Mouse (Mus musculus): ENCODE results near the gene Lgalsl. TPM values are rescaled to one million over a fixed set of nuclear protein-coding genes. Genes with fewer than 3 reads are reported as not detected.

The Lgalsl gene
- polyA plus RNA-seq, 1 experiment from 2014 or later = 31.3 TPM

DNA sequence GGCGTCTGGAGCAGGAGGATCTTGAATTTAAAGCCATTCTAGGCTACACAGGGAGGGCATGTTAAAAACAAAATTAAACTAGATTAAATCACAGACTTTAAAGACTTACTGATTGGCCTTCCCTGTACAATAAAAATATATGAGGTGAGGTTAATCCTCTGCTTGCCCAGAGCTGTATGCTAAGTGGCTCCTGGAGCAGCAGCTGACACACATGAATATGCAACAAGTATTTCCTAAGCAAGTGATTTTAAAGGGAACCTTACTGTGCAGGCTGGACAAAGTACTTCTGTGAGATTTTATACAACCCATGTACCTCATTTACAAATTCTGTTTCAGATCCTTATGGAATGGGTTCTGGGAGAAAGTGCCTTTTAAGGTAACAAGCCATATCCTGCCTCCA lies 41.8 kb downstream of the Lgalsl start:
- no peaks in the 10 kb centered on the region for H3K27me3 ChIP-seq (ENCODE audit: insufficient read depth, low read length)

DNA sequence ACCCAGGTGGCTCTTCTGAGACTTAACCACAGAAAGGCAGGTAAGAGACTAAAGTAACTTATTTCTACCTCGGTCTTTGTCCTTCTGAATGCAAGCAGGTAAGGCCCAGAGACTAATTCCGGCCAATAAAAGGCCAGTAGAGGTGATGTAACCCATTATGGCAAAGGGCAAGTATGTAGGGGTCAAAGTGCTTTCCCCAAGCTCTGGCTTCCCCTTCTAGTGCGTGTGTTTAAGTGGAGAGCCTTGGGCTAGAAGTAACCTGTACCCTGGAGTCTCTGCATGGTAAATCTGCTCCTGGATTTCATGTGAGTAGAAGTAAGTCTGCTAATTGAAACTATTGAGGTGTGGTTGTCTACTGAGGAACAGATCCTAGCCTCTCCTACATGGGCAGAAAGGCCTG lies 42.8 kb downstream of the Lgalsl start:
- no peak overlapping the region for H3K27ac ChIP-seq
- H3K27me3 ChIP-seq (ENCODE audit: insufficient read depth, low read length) = no peaks in the 10 kb centered on the region
- no peak for TF ChIP-seq CTCF (IDR thresholded peaks at IDR 0.05; ENCODE audit: low read depth)
- H3K4me3 ChIP-seq (replicated peaks; ENCODE audit: low read depth, low read length) = no peak overlapping the region
- no peak for DNase-seq (ENCODE audit: low spot score)
- H3K4me1 ChIP-seq (replicated peaks; ENCODE audit: insufficient read depth, low read length) = no peaks in the 10 kb centered on the region
- no peak for ATAC-seq (replicated peaks; ENCODE audit: low FRiP score, low read depth)
- no peaks in the 10 kb centered on the region; the same call in 1 of the 2 replicates for H3K9me3 ChIP-seq (replicated peaks; ENCODE audit: low read length)
- H3K4me2 ChIP-seq (ENCODE audit: low read length) = no peak overlapping the region
- H3K36me3 ChIP-seq (ENCODE audit: insufficient read depth, low read length) = no peaks in the 10 kb centered on the region
- 72% methylated on average over 3 of the region's 3 CpGs for WGBS
- H3K9ac ChIP-seq (ENCODE audit: low read depth, low read length) = no peak overlapping the region

More for the DNA sequence above, 41.8 kb downstream of the Lgalsl start:
- 23% methylated on average over 1 of the region's 1 CpGs for WGBS
- no peak overlapping the region for H3K4me2 ChIP-seq (ENCODE audit: low read length)
- no peaks in the 10 kb centered on the region for H3K36me3 ChIP-seq (ENCODE audit: insufficient read depth, low read length)
- no peaks in the 10 kb centered on the region; the same call in 1 of the 2 replicates for H3K9me3 ChIP-seq (replicated peaks; ENCODE audit: low read length)
- no peak for TF ChIP-seq CTCF (IDR thresholded peaks at IDR 0.05; ENCODE audit: low read depth)
- DNase-seq (ENCODE audit: low spot score) = no peak
- H3K27ac ChIP-seq = no peak overlapping the region
- ATAC-seq (replicated peaks; ENCODE audit: low FRiP score, low read depth) = no peak
- no peaks in the 10 kb centered on the region for H3K4me1 ChIP-seq (replicated peaks; ENCODE audit: insufficient read depth, low read length)
- no peak overlapping the region for H3K4me3 ChIP-seq (replicated peaks; ENCODE audit: low read depth, low read length)
- no peak overlapping the region for H3K9ac ChIP-seq (ENCODE audit: low read depth, low read length)

DNA sequence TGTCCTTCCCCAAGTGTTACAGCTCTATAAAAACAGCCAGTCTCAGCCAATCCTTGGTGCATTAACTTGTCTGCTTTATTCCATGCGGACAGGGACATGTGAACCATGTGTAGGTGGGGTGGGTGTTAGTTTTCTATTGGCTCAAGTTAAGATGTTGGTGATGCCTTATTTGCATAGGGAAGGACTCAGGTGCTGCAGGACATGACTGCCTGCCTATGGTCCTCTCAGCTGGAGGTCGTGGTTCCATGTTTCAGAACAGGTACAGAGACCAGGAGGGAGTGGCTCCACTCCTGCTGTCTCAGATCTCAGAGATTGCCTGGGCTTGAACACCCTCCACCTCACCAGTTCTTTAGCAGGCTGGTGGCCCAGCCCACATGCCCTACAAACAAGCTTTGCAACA lies 44.7 kb downstream of the Lgalsl start:
- Histone ChIP-seq H3K9me3 (replicated peaks; ENCODE audit: low read length) (no peaks in the 10 kb centered on the region; the same call in 1 of the 2 replicates), H3K4me2 (ENCODE audit: low read length) (no peak overlapping the region), H3K27me3 (ENCODE audit: insufficient read depth, low read length) (no peaks in the 10 kb centered on the region), H3K36me3 (ENCODE audit: insufficient read depth, low read length) (no peaks in the 10 kb centered on the region), H3K4me1 (replicated peaks; ENCODE audit: insufficient read depth, low read length) (no peaks in the 10 kb centered on the region), H3K27ac (no peak overlapping the region), H3K9ac (ENCODE audit: low read depth, low read length) (no peak overlapping the region), H3K4me3 (replicated peaks; ENCODE audit: low read depth, low read length) (no peak overlapping the region)
- DNase-seq (ENCODE audit: low spot score) (no peak), ATAC-seq (replicated peaks; ENCODE audit: low FRiP score, low read depth) (no peak)
- TF ChIP-seq CTCF (IDR thresholded peaks at IDR 0.05; ENCODE audit: low read depth) = no peak
- WGBS = 62% methylated on average over 2 of the region's 2 CpGs

DNA sequence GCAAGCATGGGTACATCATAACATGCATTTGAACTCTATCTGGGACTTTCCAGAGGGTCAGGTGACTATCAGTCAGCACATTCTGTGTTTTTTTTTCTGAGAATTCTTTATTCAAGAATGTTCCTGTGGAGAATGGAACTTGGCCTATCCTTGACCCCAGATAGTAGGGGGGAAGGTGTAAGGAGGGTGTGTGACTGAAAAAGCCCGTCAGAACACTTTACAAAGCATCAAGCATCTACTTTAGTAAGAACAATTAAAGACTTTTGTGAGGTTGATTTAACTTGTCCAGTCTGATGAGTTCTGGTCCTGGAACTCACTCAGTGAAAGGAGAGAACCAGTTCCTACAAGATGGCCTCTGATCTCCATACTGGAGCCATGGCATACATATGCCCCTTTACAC lies 45.7 kb downstream of the Lgalsl start:
- TF ChIP-seq CTCF (IDR thresholded peaks at IDR 0.05; ENCODE audit: low read depth) = no peak
- H3K4me3 ChIP-seq (replicated peaks; ENCODE audit: low read depth, low read length) = no peak overlapping the region
- H3K9me3 ChIP-seq (replicated peaks; ENCODE audit: low read length) = no peaks in the 10 kb centered on the region; the same call in 1 of the 2 replicates
- no peaks in the 10 kb centered on the region for H3K27me3 ChIP-seq (ENCODE audit: insufficient read depth, low read length)
- H3K4me2 ChIP-seq (ENCODE audit: low read length) = no peak overlapping the region
- DNase-seq (ENCODE audit: low spot score) (no peak), ATAC-seq (replicated peaks; ENCODE audit: low FRiP score, low read depth) (no peak)
- H3K4me1 ChIP-seq (replicated peaks; ENCODE audit: insufficient read depth, low read length) = no peaks in the 10 kb centered on the region
- no peak overlapping the region for H3K27ac ChIP-seq
- H3K9ac ChIP-seq (ENCODE audit: low read depth, low read length) = no peak overlapping the region
- H3K36me3 ChIP-seq (ENCODE audit: insufficient read depth, low read length) = no peaks in the 10 kb centered on the region
- 75% methylated on average over 1 of the region's 1 CpGs for WGBS

DNA sequence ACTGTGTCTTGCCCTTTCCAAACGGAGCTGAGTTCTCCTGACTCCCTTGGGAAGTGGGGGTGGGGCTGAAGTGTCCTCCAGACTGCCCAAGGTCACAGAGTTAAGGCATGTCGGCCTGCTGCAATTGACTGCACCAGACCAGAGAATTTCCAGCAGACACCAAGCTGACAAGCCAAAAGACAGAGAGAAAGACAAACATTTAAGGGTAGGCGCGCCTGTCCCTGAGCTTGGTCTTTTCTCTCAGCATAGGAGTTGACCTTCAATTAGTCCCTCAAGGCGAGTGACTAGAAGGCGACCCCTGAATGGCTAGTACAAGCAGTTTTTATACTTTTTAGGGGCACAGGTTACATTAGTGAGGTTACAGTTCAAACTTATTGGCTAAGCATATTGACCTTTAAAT lies 46.1 kb downstream of the Lgalsl start:
- no peak for TF ChIP-seq CTCF (IDR thresholded peaks at IDR 0.05; ENCODE audit: low read depth)
- no peaks in the 10 kb centered on the region for H3K27me3 ChIP-seq (ENCODE audit: insufficient read depth, low read length)

DNA sequence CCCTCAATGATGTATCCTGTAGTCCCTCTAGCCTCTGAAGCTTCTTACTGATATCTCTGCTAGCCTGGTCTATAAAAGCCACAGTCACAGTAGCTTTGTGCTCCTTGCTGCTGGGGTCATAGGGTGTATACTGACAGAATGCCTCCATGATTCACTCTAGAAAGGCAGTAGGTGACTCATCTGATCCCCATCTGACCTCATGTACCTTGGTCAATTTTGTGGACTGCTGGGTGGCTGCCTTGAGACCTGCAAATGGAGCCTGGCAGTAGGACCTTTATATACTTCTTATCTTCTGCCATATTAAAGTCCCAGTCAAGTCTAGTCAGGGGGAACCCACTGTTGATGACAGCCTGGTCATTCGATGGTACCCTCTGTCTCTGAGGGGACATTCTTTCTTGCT lies 47.4 kb downstream of the Lgalsl start:
- DNase-seq (ENCODE audit: low spot score) (no peak), ATAC-seq (replicated peaks; ENCODE audit: low FRiP score, low read depth) (no peak)
- 90% methylated on average over 1 of the region's 1 CpGs for WGBS
- H3K9ac ChIP-seq (ENCODE audit: low read depth, low read length) = no peak overlapping the region
- H3K27ac ChIP-seq = no peak overlapping the region
- no peaks in the 10 kb centered on the region; the same call in 1 of the 2 replicates for H3K9me3 ChIP-seq (replicated peaks; ENCODE audit: low read length)
- no peaks in the 10 kb centered on the region for H3K36me3 ChIP-seq (ENCODE audit: insufficient read depth, low read length)
- H3K4me1 ChIP-seq (replicated peaks; ENCODE audit: insufficient read depth, low read length) = no peaks in the 10 kb centered on the region
- no peaks in the 10 kb centered on the region for H3K27me3 ChIP-seq (ENCODE audit: insufficient read depth, low read length)
- H3K4me3 ChIP-seq (replicated peaks; ENCODE audit: low read depth, low read length) = no peak overlapping the region
- TF ChIP-seq CTCF (IDR thresholded peaks at IDR 0.05; ENCODE audit: low read depth) = no peak
- no peak overlapping the region for H3K4me2 ChIP-seq (ENCODE audit: low read length)

More for the DNA sequence above, 46.1 kb downstream of the Lgalsl start:
- 87% methylated on average over 6 of the region's 6 CpGs for WGBS
- no peak overlapping the region for H3K4me2 ChIP-seq (ENCODE audit: low read length)
- no peaks in the 10 kb centered on the region for H3K36me3 ChIP-seq (ENCODE audit: insufficient read depth, low read length)
- no peaks in the 10 kb centered on the region for H3K4me1 ChIP-seq (replicated peaks; ENCODE audit: insufficient read depth, low read length)
- no peak overlapping the region for H3K9ac ChIP-seq (ENCODE audit: low read depth, low read length)
- DNase-seq (ENCODE audit: low spot score) (no peak), ATAC-seq (replicated peaks; ENCODE audit: low FRiP score, low read depth) (no peak)
- no peak overlapping the region for H3K27ac ChIP-seq
- no peak overlapping the region for H3K4me3 ChIP-seq (replicated peaks; ENCODE audit: low read depth, low read length)
- no peaks in the 10 kb centered on the region; the same call in 1 of the 2 replicates for H3K9me3 ChIP-seq (replicated peaks; ENCODE audit: low read length)

DNA sequence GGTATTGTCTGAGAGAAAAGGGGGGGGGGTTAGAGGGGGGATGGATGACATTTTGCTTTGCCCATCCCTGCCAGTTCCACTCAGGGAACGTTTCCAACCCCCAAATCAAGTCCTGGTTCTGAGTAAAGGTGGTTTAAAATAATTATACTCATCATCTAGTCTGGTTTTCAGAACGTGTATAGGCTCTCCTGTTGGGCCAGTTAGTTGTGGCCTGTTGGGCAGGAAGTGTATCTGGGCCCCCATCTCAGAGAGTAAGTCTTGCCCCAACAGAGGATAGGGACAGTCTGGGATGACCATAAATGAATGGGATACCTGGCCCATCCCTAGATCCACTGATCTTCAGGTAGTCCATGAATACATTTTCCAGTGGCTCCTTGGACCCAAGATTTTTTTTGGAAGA lies 48.2 kb downstream of the Lgalsl start:
- no peaks in the 10 kb centered on the region for H3K27me3 ChIP-seq (ENCODE audit: insufficient read depth, low read length)
- no peaks in the 10 kb centered on the region for H3K36me3 ChIP-seq (ENCODE audit: insufficient read depth, low read length)
- no peak for TF ChIP-seq CTCF (IDR thresholded peaks at IDR 0.05; ENCODE audit: low read depth)
- ATAC-seq (replicated peaks; ENCODE audit: low FRiP score, low read depth) (no peak), DNase-seq (ENCODE audit: low spot score) (no peak)
- no peaks in the 10 kb centered on the region for H3K4me1 ChIP-seq (replicated peaks; ENCODE audit: insufficient read depth, low read length)
- no peaks in the 10 kb centered on the region; the same call in 1 of the 2 replicates for H3K9me3 ChIP-seq (replicated peaks; ENCODE audit: low read length)
- H3K27ac ChIP-seq = no peak overlapping the region
- H3K4me2 ChIP-seq (ENCODE audit: low read length) = no peak overlapping the region
- no peak overlapping the region for H3K4me3 ChIP-seq (replicated peaks; ENCODE audit: low read depth, low read length)
- H3K9ac ChIP-seq (ENCODE audit: low read depth, low read length) = no peak overlapping the region
- 68% methylated on average over 2 of the region's 2 CpGs for WGBS

Data from kidney, postnatal 0 days (tissue).